Mouse (Mus musculus) stomach, embryonic 14.5 days (tissue): ENCODE measurements around the gene Unc45b. TPM values are rescaled to one million over a fixed set of nuclear protein-coding genes. Genes with fewer than 3 reads are reported as not detected.

Experiments used
- ATAC-seq: fragments of 200-750 bp; cut with Nextera tagmentation; 2 replicates; pipeline ENCODE4 v1.8.0; 2017; ENCODE audit warnings: low read depth, moderate TSS enrichment; ENCODE audit not compliant: insufficient number of reproducible peaks, insufficient read depth, low FRiP score
- H3K27ac ChIP-seq: fragments of 300-500 bp; sonication (generic); 2 replicates; pipeline ENCODE4 v1.5.1; 2014; ENCODE audit warnings: mild to moderate bottlenecking, low read length, moderate library complexity, mixed read lengths
- H3K27me3 ChIP-seq: fragments of 300-500 bp; sonication (generic); 2 replicates; pipeline ENCODE4 v1.6.1; 2014; ENCODE audit warnings: low read length, control low read depth, mixed read lengths; ENCODE audit not compliant: control insufficient read depth, insufficient read depth
- H3K36me3 ChIP-seq: fragments of 300-500 bp; sonication (generic); 2 replicates; pipeline ENCODE4 v1.6.1; 2014; ENCODE audit warnings: mild to moderate bottlenecking, control low read depth, low read length, moderate library complexity, mixed read lengths; ENCODE audit not compliant: control insufficient read depth, insufficient read depth
- H3K4me1 ChIP-seq: fragments of 300-500 bp; sonication (generic); 2 replicates; pipeline ENCODE4 v1.6.1; 2014; ENCODE audit warnings: low read length, control low read depth, mixed read lengths; ENCODE audit not compliant: control insufficient read depth, insufficient read depth
- H3K4me2 ChIP-seq: fragments of 300-500 bp; sonication (generic); replicated peaks from 2 replicates; pipeline ENCODE4 v1.6.1; 2014; ENCODE audit warnings: low read depth, low read length, control low read depth
- H3K4me3 ChIP-seq: fragments of 300-500 bp; sonication (generic); 2 replicates; pipeline ENCODE4 v1.5.1; 2014; ENCODE audit warnings: low read depth, low read length, control low read depth
- H3K9ac ChIP-seq: fragments of 300-500 bp; sonication (generic); replicated peaks from 2 replicates; pipeline ENCODE4 v1.6.1; 2014; ENCODE audit warnings: low read depth, mild to moderate bottlenecking, control low read depth, low read length, moderate library complexity, mixed read lengths
- H3K9me3 ChIP-seq: fragments of 300-500 bp; sonication (generic); 2 replicates; pipeline ENCODE4 v1.6.1; 2016; ENCODE audit warnings: low read depth, low read length, control low read depth; ENCODE audit not compliant: control insufficient read depth
- WGBS: fragments of 180-500 bp; shearing (Covaris S2); extraction: QIAGEN DNeasy Blood & Tissue Kit; methylation state at CpG from one replicate; pipeline ENCODE4 v1.1.7; 2014; 5-methylcytosine and 5-hydroxymethylcytosine counted together
- polyA plus RNA-seq: library from polyadenylated mRNA; unstranded; fragments of >200 nt; fragmentation: Nextera tagmentation; extraction: Ambion mirVana; gene quantifications from 2 replicates; pipeline ENCODE4 v1.2.1, GENCODE M21; 2014

The Unc45b gene
- polyA plus RNA-seq, 1 experiment from 2014 or later: 1.8 TPM

GRCm38 (mm10) chr11:82904952-82905351 is 5.4 kb upstream of the Unc45b start:
- Histone ChIP-seq H3K27ac (no peak overlapping the region), H3K9ac (no peak overlapping the region), H3K4me3 (no peak overlapping the region), H3K36me3 (peaks cover 52% of the 10 kb centered on the region), H3K4me1 (peaks cover 7% of the 10 kb centered on the region; the same call in 1 of the 2 replicates), H3K27me3 (no peaks in the 10 kb centered on the region), H3K9me3 (no peaks in the 10 kb centered on the region), H3K4me2 (no peak overlapping the region)
- no peak for ATAC-seq
- 62% methylated on average over 8 of the region's 8 CpGs for WGBS

- ATAC-seq: no peak
- Histone ChIP-seq H3K27ac (no peak overlapping the region), H3K36me3 (peaks cover 47% of the 10 kb centered on the region), H3K9me3 (no peaks in the 10 kb centered on the region), H3K9ac (no peak overlapping the region), H3K27me3 (no peaks in the 10 kb centered on the region), H3K4me2 (no peak overlapping the region), H3K4me3 (no peak overlapping the region), H3K4me1 (peaks cover 7% of the 10 kb centered on the region; the same call in 1 of the 2 replicates)
- 94% methylated on average over 5 of the region's 5 CpGs for WGBS
Measured at GRCm38 (mm10) chr11:82905816-82906215, 4.5 kb upstream of the Unc45b start.

GRCm38 (mm10) chr11:82907651-82908607 is 2.4 kb upstream of the Unc45b start, which contains the start of gene Nle1:
Nle1 (minus strand) TSS chr11:82908411.
- no peaks in the 10 kb centered on the region for H3K27me3 ChIP-seq
- H3K4me3 ChIP-seq: peak within 1 kb of the TSS; percentile 71
- H3K36me3 ChIP-seq: peaks cover 27% of the 10 kb centered on the region
- ATAC-seq: peak; percentile 73; the same call in 1 of the 2 replicates
- peak within 1 kb of the TSS; percentile 71 for H3K9ac ChIP-seq
- peak within 1 kb of the TSS; percentile 62 for H3K4me2 ChIP-seq
- no peak within 1 kb of the TSS for H3K27ac ChIP-seq
- H3K9me3 ChIP-seq: no peaks in the 10 kb centered on the region
- WGBS: 1% methylated on average over 73 of the region's 73 CpGs
- H3K4me1 ChIP-seq: peaks cover 7% of the 10 kb centered on the region; the same call in 1 of the 2 replicates

- WGBS: 51% methylated on average over 10 of the region's 10 CpGs
- Histone ChIP-seq H3K4me2 (peak overlapping the region; percentile 62), H3K27ac (no peak overlapping the region), H3K9ac (no peak overlapping the region), H3K4me1 (peaks cover 7% of the 10 kb centered on the region; the same call in 1 of the 2 replicates), H3K9me3 (no peaks in the 10 kb centered on the region), H3K27me3 (no peaks in the 10 kb centered on the region), H3K36me3 (peaks cover 22% of the 10 kb centered on the region), H3K4me3 (peak overlapping the region; percentile 71; the same call in 1 of the 2 replicates)
- ATAC-seq: no peak
Measured at GRCm38 (mm10) chr11:82908608-82908989, 1.8 kb upstream of the Unc45b start.

- Histone ChIP-seq H3K4me3 (no peak overlapping the region), H3K36me3 (no peaks in the 10 kb centered on the region; the same call in none of the 2 replicates), H3K9me3 (no peaks in the 10 kb centered on the region), H3K9ac (no peak overlapping the region), H3K27me3 (no peaks in the 10 kb centered on the region), H3K4me2 (no peak overlapping the region), H3K4me1 (peaks cover 7% of the 10 kb centered on the region; the same call in 1 of the 2 replicates), H3K27ac (no peak overlapping the region)
- ATAC-seq: no peak
- WGBS: 65% methylated on average over 11 of the region's 11 CpGs
Measured at GRCm38 (mm10) chr11:82910679-82911389, 484 bp downstream of the Unc45b start.

GRCm38 (mm10) chr11:82914711-82915352 is 4.5 kb downstream of the Unc45b start:
- no peak for ATAC-seq
- Histone ChIP-seq H3K27ac (no peak overlapping the region), H3K4me2 (no peak overlapping the region; the same call in 1 of the 2 replicates), H3K4me3 (no peak overlapping the region), H3K9me3 (no peaks in the 10 kb centered on the region), H3K36me3 (no peaks in the 10 kb centered on the region), H3K4me1 (no peaks in the 10 kb centered on the region), H3K9ac (no peak overlapping the region), H3K27me3 (no peaks in the 10 kb centered on the region)
- 9% methylated on average over 16 of the region's 16 CpGs for WGBS

- Histone ChIP-seq H3K9ac (no peak overlapping the region), H3K4me1 (no peaks in the 10 kb centered on the region), H3K4me2 (no peak overlapping the region), H3K36me3 (no peaks in the 10 kb centered on the region), H3K4me3 (no peak overlapping the region), H3K9me3 (no peaks in the 10 kb centered on the region), H3K27ac (no peak overlapping the region), H3K27me3 (no peaks in the 10 kb centered on the region)
- WGBS: 37% methylated on average over 10 of the region's 10 CpGs
- no peak for ATAC-seq
Measured at GRCm38 (mm10) chr11:82920768-82921167, 10.4 kb downstream of the Unc45b start.

- H3K4me3 ChIP-seq: no peak overlapping the region
- H3K36me3 ChIP-seq: no peaks in the 10 kb centered on the region
- no peak overlapping the region for H3K4me2 ChIP-seq
- no peak for ATAC-seq
- no peaks in the 10 kb centered on the region for H3K4me1 ChIP-seq
- no peak overlapping the region for H3K27ac ChIP-seq
- no peaks in the 10 kb centered on the region for H3K27me3 ChIP-seq
- WGBS: 68% methylated on average over 4 of the region's 4 CpGs
- no peaks in the 10 kb centered on the region for H3K9me3 ChIP-seq
- no peak overlapping the region for H3K9ac ChIP-seq
Measured at GRCm38 (mm10) chr11:82921691-82922090, 11.3 kb downstream of the Unc45b start.
